Mouse (Mus musculus) kidney, adult 2 months (tissue): ENCODE results near the gene Palm.

Source experiments
- CTCF ChIP-seq: fragments of 200-500 bp; conservative IDR thresholded peaks from 2 replicates; pipeline ENCODE4 v1.5.1; 2011; ENCODE audit warnings: low read depth, mild to moderate bottlenecking, control low read depth, low read length, moderate library complexity, mixed read lengths; ENCODE audit not compliant: insufficient read depth, insufficient read length
- POLR2A ChIP-seq: fragments of 200-500 bp; IDR thresholded peaks from one replicate; pipeline ENCODE4 v1.6.1; 2011; ENCODE audit warnings: low read depth, low read length, control low read depth

GRCm38 (mm10) chr10:79822372-79822771 lies 29.0 kb downstream of the Palm start:
- TF ChIP-seq CTCF = no peak
- TF ChIP-seq POLR2A = no peak
